Mouse (Mus musculus) hindbrain, postnatal 0 days (tissue): ENCODE results near the gene Gm28043. TPM values are rescaled to one million over a fixed set of nuclear protein-coding genes. Genes with fewer than 3 reads are reported as not detected.
"Not testable (repeated sequence)": the region's sequence is repeated elsewhere in the genome, so short reads cannot be mapped to it uniquely, and the experiment has no call there.

ENCODE experiments used
- ATAC-seq: fragments of 200-750 bp; cut with Nextera tagmentation; 2 replicates; pipeline ENCODE4 v1.8.0; 2017; ENCODE audit warnings: mild to moderate bottlenecking, moderate TSS enrichment, moderate library complexity
- DNase-seq: peaks from one replicate; pipeline ENCODE4 v3.0.0-alpha.2; 2015; ENCODE audit warnings: low spot score
- H3K27ac ChIP-seq: fragments of 300-500 bp; sonication (generic); 2 replicates; pipeline ENCODE4 v1.5.1; 2014; ENCODE audit warnings: mild to moderate bottlenecking
- H3K27me3 ChIP-seq: fragments of 300-500 bp; sonication (generic); 2 replicates; pipeline ENCODE4 v1.6.1; 2014; ENCODE audit warnings: low read length, mixed read lengths; ENCODE audit not compliant: insufficient read depth
- H3K36me3 ChIP-seq: fragments of 300-500 bp; sonication (generic); 2 replicates; pipeline ENCODE4 v1.6.1; 2014; ENCODE audit warnings: low read length, mixed read lengths; ENCODE audit not compliant: insufficient read depth
- H3K4me1 ChIP-seq: fragments of 300-500 bp; sonication (generic); 2 replicates; pipeline ENCODE4 v1.6.1; 2014; ENCODE audit warnings: antibody characterized with exemption, low read length, mixed read lengths; ENCODE audit not compliant: insufficient read depth
- H3K4me2 ChIP-seq: fragments of 300-500 bp; sonication (generic); 2 replicates; pipeline ENCODE4 v1.6.1; 2014; ENCODE audit warnings: low read depth, mild to moderate bottlenecking, low read length, moderate library complexity, mixed read lengths
- H3K4me3 ChIP-seq: fragments of 300-500 bp; sonication (generic); 2 replicates; pipeline ENCODE4 v1.5.1; 2014; ENCODE audit warnings: low read length
- H3K9ac ChIP-seq: fragments of 300-500 bp; sonication (generic); replicated peaks from 2 replicates; pipeline ENCODE4 v1.6.1; 2014; ENCODE audit warnings: mild to moderate bottlenecking, low read length, moderate library complexity, mixed read lengths
- H3K9me3 ChIP-seq: fragments of 300-500 bp; sonication (generic); 2 replicates; pipeline ENCODE4 v1.6.1; 2016; ENCODE audit warnings: low read length, mixed read lengths
- CTCF ChIP-seq: IDR thresholded peaks from 2 replicates; pipeline ENCODE4 v1.5.1; 2016; ENCODE audit warnings: antibody characterized with exemption, control low read depth, low read depth
- WGBS: fragments of 180-500 bp; shearing (Covaris S2); extraction: QIAGEN DNeasy Blood & Tissue Kit; methylation state at CpG from one replicate; pipeline ENCODE4 v1.1.7; 2014; 5-methylcytosine and 5-hydroxymethylcytosine counted together
- polyA plus RNA-seq: library from polyadenylated mRNA; unstranded; fragments of >200 nt; fragmentation: Nextera tagmentation; extraction: Ambion mirVana; gene quantifications from 2 replicates; pipeline ENCODE4 v1.2.1, GENCODE M21; 2015
- total RNA-seq: library from RNA; depleted of rRNA; stranded (reverse); fragments of >200 nt; gene quantifications from 2 replicates; pipeline ENCODE4 v1.2.3, GENCODE M21; 2014

Gene Gm28043
- total and polyA plus RNA-seq, 2 experiments from 2014 or later: 1.9 to 2.6 TPM

GRCm38 (mm10) chr17:29711745-29712431, 97.2 kb downstream of the Gm28043 start:
- H3K27me3 ChIP-seq: no peaks in the 10 kb centered on the region
- no peaks in the 10 kb centered on the region for H3K36me3 ChIP-seq
- ATAC-seq: no peak; the same call in 1 of the 2 replicates
- H3K9ac ChIP-seq: no peak overlapping the region; the same call in 1 of the 2 replicates
- H3K4me2 ChIP-seq: no peak overlapping the region
- no peak overlapping the region for H3K4me3 ChIP-seq
- peaks cover 36% of the 10 kb centered on the region for H3K4me1 ChIP-seq
- H3K27ac ChIP-seq: peak overlapping the region; percentile 70; the same call in 1 of the 2 replicates
- WGBS: 52% methylated on average over 8 of the region's 8 CpGs
- no peak for TF ChIP-seq CTCF
- DNase-seq: no peak
- H3K9me3 ChIP-seq: no peaks in the 10 kb centered on the region

GRCm38 (mm10) chr17:29712565-29712964, 97.9 kb downstream of the Gm28043 start:
- peaks cover 36% of the 10 kb centered on the region for H3K4me1 ChIP-seq
- no peaks in the 10 kb centered on the region for H3K36me3 ChIP-seq
- H3K4me3 ChIP-seq: no peak overlapping the region
- ATAC-seq (no peak), DNase-seq (peak; percentile 54)
- H3K9me3 ChIP-seq: no peaks in the 10 kb centered on the region
- H3K27ac ChIP-seq: peak overlapping the region; percentile 17; the same call in 1 of the 2 replicates
- no peak overlapping the region; the same call in 1 of the 2 replicates for H3K9ac ChIP-seq
- H3K27me3 ChIP-seq: no peaks in the 10 kb centered on the region
- WGBS: 35% methylated on average over 7 of the region's 7 CpGs
- no peak for TF ChIP-seq CTCF
- no peak overlapping the region for H3K4me2 ChIP-seq

DNA sequence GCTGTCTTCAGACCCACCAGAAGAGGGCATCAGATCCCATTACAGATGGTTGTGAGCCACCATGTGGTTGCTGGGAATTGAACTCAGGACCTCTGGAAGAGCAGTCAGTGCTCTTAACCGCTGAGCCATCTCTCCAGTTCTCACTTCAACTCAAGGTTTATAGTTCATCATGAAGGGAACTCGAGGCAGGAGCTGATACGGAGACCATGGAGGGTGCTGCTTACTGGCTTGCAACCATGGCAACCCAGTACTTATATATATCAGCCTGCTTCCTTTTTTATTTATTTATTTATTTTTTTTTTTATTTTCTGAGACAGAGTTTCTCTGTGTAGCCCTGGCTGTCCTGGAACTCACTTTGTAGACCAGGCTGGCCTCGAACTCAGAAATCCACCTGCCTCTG, 99.1 kb downstream of the Gm28043 start:
- H3K27ac ChIP-seq, H3K27me3 ChIP-seq, H3K4me2 ChIP-seq, H3K4me3 ChIP-seq, H3K9ac ChIP-seq, H3K36me3 ChIP-seq, H3K9me3 ChIP-seq, DNase-seq, ATAC-seq: not testable (repeated sequence)
- 96% methylated on average over 4 of the region's 4 CpGs for WGBS
- H3K4me1 ChIP-seq: peaks cover 36% of the 10 kb centered on the region

GRCm38 (mm10) chr17:29716732-29717445, 102.2 kb downstream of the Gm28043 start, which contains the start of gene Ccdc167:
Gene Ccdc167 (minus strand): TSS chr17:29717044.
- Histone ChIP-seq H3K27ac (peak within 1 kb of the TSS; percentile 61), H3K9ac (peak within 1 kb of the TSS; percentile 48), H3K36me3 (no peaks in the 10 kb centered on the region), H3K9me3 (no peaks in the 10 kb centered on the region), H3K4me1 (peaks cover 13% of the 10 kb centered on the region), H3K4me2 (peak within 1 kb of the TSS; percentile 87), H3K27me3 (no peaks in the 10 kb centered on the region), H3K4me3 (peak within 1 kb of the TSS; percentile 45)
- peak; percentile 97 for DNase-seq
- no peak for TF ChIP-seq CTCF
- WGBS: 6% methylated on average over 41 of the region's 41 CpGs
- peak; percentile 96 for ATAC-seq

GRCm38 (mm10) chr17:29718660-29719059, 104.0 kb downstream of the Gm28043 start:
- no peaks in the 10 kb centered on the region for H3K27me3 ChIP-seq
- no peak overlapping the region for H3K27ac ChIP-seq
- H3K36me3 ChIP-seq: no peaks in the 10 kb centered on the region
- no peak for DNase-seq
- H3K9me3 ChIP-seq: no peaks in the 10 kb centered on the region
- TF ChIP-seq CTCF: no peak
- no peak overlapping the region for H3K4me3 ChIP-seq
- peaks cover 7% of the 10 kb centered on the region for H3K4me1 ChIP-seq
- no peak overlapping the region for H3K4me2 ChIP-seq
- no peak overlapping the region for H3K9ac ChIP-seq
- WGBS: 85% methylated on average over 8 of the region's 8 CpGs
- no peak for ATAC-seq

DNA sequence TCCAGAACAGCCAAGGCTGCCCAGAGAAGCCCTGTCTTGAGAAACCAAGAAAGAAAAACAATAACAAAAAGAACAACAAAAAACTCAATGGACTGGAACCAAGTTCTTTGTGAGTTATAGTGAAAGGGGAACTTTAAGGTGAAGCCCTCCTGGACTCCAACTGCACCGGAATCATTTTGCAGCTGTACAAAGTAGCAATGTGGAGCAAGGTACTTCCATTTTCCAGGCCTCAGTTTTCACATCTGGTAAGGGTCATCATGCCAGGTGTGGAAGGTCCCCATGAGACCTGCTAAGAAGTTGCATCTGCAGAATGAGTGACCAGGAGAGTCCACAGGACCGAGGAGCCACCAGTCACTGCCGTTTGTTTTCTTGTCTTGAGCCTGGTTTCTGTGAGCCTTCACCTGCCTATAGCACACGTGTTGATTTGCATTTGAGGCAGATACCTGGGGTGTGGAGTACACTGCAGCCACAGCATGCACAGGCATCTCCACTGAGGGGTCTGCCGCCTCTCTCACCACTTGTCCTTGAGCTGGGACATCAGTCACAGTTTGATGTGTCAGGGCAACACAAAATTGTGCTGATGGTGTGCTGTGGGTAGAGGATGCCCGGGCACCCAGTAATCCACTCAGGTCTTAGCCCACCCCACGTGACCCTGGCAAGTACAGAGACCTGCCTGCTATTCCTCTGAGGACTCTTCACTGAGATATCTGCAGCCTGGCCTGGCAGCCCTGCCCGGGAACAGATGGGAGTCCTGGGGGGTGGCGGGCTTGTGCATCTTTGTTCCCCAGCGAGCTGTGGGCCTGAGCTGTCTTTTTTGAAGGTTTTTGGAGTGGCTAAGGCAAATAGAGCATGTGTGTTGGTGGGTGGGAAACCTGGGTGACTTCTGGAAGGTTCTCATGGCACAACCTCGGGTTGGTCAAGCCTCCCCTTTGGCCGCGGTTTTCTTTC, 105.2 kb downstream of the Gm28043 start:
- no peaks in the 10 kb centered on the region for H3K36me3 ChIP-seq
- no peak overlapping the region for H3K4me2 ChIP-seq
- 65% methylated on average over 13 of the region's 13 CpGs for WGBS
- H3K27ac ChIP-seq: peak overlapping the region; percentile 60; the same call in 1 of the 2 replicates
- H3K4me1 ChIP-seq: peaks cover 7% of the 10 kb centered on the region
- no peaks in the 10 kb centered on the region for H3K27me3 ChIP-seq
- no peak for TF ChIP-seq CTCF
- H3K9ac ChIP-seq: no peak overlapping the region
- H3K9me3 ChIP-seq: no peaks in the 10 kb centered on the region
- DNase-seq: no peak
- no peak overlapping the region for H3K4me3 ChIP-seq
- no peak for ATAC-seq
